Mouse (Mus musculus) cerebral cortex, adult 2 months (tissue): Measurements from ENCODE around the gene Acot6.

Experiments used
- WGBS: fragments of 180-500 bp; shearing (Covaris S2); methylation state at CpG from one replicate; pipeline ENCODE4 v1.1.7; 2018; 5-methylcytosine and 5-hydroxymethylcytosine counted together

Acot6 gene

GRCm38 (mm10) chr12:84101493-84101845 is 1.0 kb downstream of the Acot6 start:
- WGBS = 53% methylated on average over 2 of the region's 2 CpGs

DNA sequence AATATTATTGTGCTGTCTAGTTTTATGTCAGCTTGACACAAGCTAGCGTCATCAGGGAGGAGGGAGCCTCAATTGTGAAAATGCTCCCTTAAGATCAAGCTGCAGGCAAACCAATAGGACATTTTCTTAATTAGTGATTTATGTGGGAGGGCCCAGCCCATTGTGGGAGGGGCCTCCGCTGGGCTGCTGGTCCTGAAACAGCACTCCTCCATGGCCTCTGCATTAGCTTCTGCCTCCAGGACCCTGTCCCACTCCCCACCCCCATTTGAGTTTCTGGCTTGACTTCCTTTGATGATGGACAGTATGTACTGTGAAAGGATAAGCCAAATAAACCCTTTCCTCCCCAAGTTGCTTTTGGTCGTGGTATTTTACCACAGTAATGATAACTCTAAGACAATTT is 6.6 kb downstream of the Acot6 start:
- 86% methylated on average over 3 of the region's 3 CpGs for WGBS

DNA sequence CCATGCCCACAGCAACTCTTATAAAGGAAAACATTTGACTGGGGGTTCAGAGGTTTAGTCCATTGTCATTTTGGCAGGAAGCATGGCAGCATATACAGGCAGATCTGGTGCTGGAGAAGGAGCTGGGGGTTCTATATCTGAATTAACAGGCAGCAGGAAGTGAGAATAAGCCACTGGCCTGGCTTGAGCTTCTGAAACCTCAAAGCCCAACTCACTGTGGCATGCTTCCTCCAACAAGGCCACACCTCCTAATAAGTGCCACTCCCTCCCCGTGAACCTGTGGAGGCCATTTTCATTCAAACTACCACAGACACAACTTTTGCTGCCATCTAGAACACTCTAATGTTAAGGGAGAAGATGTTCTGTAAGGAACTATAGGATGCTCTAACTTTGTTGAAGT is 7.2 kb downstream of the Acot6 start:
- WGBS = 63% methylated on average over 1 of the region's 1 CpGs

GRCm38 (mm10) chr12:84109924-84110323 is 9.5 kb downstream of the Acot6 start:
- WGBS = 84% methylated on average over 1 of the region's 1 CpGs

DNA sequence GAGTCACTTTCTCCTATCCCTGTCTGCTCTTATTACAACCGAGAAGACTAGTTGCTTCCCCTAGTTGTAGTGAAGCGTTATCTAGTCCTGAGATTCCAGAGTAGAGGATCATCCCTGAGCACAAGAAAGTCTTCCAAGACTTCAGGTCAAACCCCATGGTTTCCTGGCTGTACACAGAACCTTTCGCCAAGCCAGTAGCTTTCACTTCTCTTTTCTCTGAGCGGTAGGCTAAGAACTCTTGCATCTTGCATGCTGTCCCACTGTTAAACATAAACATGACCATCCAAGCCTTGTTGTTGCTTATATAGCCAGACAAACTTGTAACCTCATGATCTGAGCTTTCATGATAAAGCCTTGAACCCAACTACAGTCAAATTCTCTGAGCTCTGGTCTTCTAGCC is 10.4 kb downstream of the Acot6 start:
- WGBS = 91% methylated on average over 4 of the region's 4 CpGs

DNA sequence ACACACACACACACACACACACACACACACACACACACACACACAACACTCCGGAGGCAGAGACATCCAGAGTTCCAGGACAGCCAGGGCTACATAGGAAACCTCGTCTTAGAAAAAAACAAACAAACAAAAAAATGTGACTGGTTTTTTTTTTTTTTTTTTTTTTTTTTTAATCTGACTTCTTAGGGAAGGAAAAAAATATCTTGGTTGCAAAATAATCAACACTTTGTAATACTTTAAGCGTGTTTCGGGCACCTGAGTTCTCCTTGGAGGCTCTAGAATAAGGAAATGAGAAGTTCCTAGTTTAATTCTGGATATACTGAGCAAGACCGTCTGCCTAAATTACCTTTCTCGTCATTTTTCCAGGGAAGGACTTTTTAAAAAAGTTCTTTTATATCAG is 13.2 kb downstream of the Acot6 start:
- 26% methylated on average over 6 of the region's 6 CpGs for WGBS

DNA sequence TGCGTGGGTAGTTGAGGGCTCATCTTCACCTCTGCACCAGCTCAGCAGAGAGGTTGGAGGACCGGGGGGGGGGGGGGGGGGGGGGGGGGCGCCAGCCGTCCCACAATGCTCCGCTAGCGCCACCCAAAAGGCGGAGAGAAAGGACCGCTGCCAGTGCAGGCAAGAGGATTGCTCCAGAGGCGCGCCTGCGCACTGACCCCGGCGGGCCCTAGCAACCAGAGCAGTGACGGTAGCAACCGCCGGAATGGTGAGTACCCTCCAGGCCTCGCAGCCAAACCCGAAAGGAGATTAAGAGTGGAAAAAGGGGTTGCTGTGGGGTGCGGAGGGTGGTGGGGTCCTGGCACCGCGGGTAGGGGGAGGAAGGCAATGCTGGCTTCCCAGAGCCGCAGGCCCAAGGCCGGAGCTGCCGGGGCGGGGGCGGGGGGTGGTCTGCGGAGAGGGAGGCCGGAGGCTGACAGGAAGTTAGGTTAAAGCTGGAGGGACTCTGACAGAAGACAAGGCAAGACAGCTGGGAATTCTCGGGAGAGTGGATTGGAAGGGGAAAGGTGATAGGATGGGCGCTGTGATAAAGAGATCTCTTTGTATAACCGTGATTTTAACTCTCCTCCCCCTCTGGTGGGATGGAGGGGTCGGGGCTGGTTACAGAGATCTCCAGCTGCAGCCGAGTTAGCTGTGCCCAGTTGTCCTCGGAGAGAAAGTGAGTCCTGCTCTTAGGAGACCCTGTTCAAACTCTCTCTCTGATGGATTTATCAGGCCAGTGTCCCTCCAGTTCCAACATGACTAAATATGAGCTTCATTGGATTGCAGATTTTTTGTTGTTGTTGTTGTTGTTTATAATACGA is 13.9 kb downstream of the Acot6 start, which contains the start of gene Dnal1:
Gene Dnal1 (plus strand): TSS at position 214 of the 842 bp plus-strand sequence.
- 2% methylated on average over 32 of the region's 35 CpGs for WGBS

GRCm38 (mm10) chr12:84119584-84119983 is 19.1 kb downstream of the Acot6 start:
- WGBS = 96% methylated on average over 5 of the region's 5 CpGs

DNA sequence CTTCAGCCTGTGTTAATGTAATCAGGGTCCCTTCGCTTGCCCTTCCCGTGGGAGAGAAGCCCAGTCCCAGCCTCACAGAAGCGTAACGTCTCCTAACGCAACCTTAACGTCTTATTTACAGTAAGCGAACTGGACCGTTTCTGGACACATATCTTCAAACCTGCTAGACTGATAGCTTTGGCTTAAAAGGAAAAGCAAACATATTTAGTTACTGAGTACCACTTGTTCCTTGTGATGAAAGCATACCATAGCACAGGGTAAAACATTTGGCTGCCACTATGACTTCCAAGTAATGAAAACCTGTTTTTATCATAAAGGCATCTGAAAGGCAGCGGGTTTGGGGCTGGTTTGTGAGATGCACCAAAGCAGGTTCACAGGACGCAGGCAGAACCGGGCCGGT is 25.4 kb downstream of the Acot6 start:
- WGBS = 77% methylated on average over 12 of the region's 12 CpGs

GRCm38 (mm10) chr12:84126899-84127298 is 26.4 kb downstream of the Acot6 start:
- WGBS = 81% methylated on average over 2 of the region's 2 CpGs

- 81% methylated on average over 6 of the region's 6 CpGs for WGBS
Measured at GRCm38 (mm10) chr12:84128576-84128975, 28.1 kb downstream of the Acot6 start.

- WGBS = 96% methylated on average over 8 of the region's 8 CpGs
Measured at GRCm38 (mm10) chr12:84129931-84130330, 29.5 kb downstream of the Acot6 start.

- 64% methylated on average over 3 of the region's 3 CpGs for WGBS
Measured at GRCm38 (mm10) chr12:84132265-84132664, 31.8 kb downstream of the Acot6 start.

DNA sequence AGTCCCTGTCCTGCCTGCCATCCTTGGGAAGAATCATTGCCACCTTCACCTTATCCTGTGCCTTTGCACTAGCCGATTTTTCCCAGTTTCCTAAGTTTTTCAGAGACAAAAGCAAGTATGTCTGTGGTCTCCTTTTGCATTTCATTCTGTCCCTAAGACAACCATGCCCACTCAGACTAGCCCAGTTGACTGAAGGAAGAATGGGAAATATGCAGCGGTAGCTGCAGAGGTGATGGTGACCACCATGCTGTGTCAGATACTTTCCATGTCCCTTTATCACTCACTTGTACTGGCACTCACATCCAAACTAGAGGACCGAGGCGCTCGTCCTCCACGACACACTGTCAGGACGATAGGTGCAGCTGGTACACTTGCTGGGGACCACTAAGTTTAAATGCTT is 36.7 kb downstream of the Acot6 start:
- 96% methylated on average over 7 of the region's 7 CpGs for WGBS

DNA sequence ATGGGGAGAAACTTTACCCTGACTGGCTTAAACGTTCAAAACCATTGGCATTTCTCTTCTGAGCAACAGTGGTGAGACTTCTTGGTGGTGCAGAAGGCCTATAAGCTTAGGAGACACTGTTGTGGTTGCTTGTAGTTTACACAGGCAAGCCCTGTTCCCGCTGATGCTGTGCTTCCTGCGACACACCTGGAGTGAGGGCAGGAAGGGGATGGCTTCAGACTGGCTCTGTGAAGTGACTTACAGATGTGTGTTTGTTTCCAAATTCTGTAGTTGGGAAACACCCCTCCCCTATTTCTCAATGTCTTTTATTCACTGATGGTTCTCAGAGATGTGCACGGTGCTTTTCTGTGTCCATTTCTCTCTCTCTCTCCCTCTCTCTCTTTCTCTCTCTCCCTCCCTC is 39.7 kb downstream of the Acot6 start:
- 80% methylated on average over 4 of the region's 4 CpGs for WGBS

- WGBS = 86% methylated on average over 4 of the region's 4 CpGs
Measured at GRCm38 (mm10) chr12:84141271-84141670, 40.8 kb downstream of the Acot6 start.

GRCm38 (mm10) chr12:84142281-84143050 is 42.0 kb downstream of the Acot6 start:
- 76% methylated on average over 14 of the region's 14 CpGs for WGBS

DNA sequence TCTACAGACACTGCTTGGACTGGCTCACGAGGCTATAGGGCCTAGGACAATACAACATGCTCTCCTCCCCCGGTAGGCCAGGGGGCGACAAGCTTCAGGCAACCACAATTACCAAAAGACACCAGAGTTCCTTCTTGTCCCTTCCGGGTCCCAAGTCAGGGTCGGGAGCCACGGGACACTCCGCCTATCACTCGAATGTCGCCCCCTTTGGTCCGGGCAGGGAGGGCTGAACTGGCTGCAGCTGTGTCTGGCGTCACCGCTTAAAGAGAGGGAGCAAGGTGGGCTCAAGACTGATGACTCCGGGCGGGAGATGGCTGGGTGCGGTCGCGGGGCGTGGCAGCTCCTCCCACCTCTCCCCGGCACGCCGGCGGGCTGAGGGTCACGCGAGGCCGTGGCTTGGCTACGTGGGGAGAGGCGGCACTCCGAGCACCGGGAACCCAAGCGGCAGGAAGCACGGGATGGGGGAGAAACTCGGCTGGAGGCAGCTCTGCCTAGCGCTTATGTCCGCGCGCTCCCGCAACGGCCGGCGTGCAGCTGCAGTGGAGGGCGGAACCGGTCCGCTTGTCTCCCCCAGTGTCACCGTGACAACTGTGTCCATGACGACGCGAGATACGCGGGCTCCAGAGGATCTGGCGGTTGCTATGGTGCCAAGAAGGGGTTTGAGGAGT is 47.6 kb downstream of the Acot6 start, which contains the start of gene Pnma1:
Gene Pnma1 (minus strand): TSS at position 536 of the 668 bp plus-strand sequence.
- WGBS = 2% methylated on average over 50 of the region's 50 CpGs

- WGBS = 5% methylated on average over 10 of the region's 10 CpGs
Measured at GRCm38 (mm10) chr12:84148622-84149012, 48.2 kb downstream of the Acot6 start.

GRCm38 (mm10) chr12:84149971-84150370 is 49.5 kb downstream of the Acot6 start:
- 84% methylated on average over 15 of the region's 15 CpGs for whole genome bisulfite sequencing

DNA sequence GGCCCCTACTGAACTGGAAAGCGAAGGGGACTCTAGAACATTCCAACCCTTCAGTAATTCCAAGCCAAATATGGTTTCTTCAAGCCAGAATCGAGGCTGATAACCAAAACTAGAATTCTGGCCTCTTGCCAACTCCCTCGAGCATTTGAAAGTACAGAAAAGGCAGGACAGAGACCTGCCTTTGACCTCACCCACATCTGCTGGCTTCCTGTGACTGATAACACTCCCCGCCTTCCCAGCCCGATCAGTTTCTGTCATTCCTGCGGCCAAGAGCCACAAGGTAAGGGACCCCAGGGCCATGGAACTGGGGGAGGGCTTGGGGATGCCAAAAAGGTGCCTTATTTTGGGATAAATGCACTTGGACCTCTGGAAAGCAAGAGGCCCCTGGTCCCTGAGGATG is 50.5 kb downstream of the Acot6 start:
- 54% methylated on average over 6 of the region's 6 CpGs for WGBS

DNA sequence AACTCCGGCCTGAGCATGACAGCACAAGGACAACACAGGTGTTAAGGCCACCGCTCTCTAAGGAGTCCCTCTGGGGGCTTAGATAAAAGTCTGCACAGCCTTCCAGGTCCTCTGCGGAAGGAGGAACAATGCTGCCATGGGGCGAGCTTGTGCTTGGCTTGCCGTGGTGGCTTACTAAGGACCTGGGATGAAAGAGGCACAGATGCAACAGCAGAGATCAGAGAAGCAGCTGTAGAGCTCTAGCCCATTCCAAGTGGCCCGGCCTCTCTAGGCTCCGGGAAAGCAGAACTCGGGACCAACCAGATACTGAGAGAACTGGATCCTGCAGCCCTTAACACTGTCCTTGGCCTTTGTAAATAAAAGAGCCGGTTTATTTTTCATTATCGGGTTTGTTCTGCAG is 51.5 kb downstream of the Acot6 start:
- WGBS = 81% methylated on average over 10 of the region's 10 CpGs
